Comparison of ENCODE assay signal across 9 mouse cellular contexts in the genomic region with DNA sequence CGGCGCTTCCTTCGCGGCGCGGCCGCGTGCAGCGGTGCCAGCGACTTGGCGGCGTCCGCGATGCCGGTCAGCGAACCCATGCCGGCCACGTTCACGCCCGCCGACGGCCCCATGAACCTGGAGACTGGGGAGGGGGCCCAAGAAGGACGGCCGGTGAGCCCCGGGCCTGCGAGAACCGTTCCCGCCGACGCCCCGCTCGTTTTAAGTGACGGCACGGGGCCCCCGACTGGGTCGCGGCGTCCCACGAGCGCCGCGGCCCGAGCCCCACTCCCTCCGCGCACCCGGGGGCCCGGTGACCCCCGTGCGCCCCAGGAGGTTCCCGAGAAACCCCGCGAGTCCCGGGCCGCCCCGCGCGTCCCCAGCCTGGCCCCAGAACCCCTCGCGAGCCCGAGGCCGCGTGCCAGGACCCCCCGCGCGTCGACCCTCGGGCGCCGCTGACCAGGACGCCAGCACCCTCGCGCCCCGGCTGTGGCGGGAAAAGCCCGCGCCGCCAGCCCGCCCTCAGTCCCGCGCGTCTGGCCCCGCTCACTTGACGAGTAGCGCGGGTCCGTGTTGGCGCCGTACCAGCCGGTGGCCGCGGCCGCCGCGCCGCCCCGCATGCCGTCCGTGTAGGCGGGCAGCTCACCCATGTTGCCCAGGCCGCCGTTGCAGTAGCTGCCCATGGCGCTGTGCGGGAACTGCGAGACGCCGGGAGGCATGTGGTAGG. TPM values are rescaled to one million over a fixed set of nuclear protein-coding genes. Genes with fewer than 3 reads are reported as not detected.
DNase-seq lines count a peak whose midpoint lies in the region; ATAC-seq and TF ChIP-seq lines count a peak whose summit lies in the region.
"Had no signal": no experiment of that assay in that cellular context is flagged by ENCODE, and none has a peak within 500 bp of the region (broad histone marks: within the 10 kb centered on the region; RNA-seq: fewer than 3 reads in every experiment).

No protein-coding gene starts in this region.

- WGBS in heart, embryonic 15.5 days, result 2% methylated on average over 90 of the region's 106 CpGs
- WGBS in limb, embryonic 14.5 days, result 6% methylated on average over 66 of the region's 106 CpGs
- 2% methylated on average over 105 of the region's 106 CpGs for WGBS in stomach, embryonic 16.5 days

- peaks cover 20% of the 10 kb centered on the region for H3K4me1 ChIP-seq in heart, embryonic 15.5 days (replicated peaks)
- H3K4me1 ChIP-seq in limb, embryonic 14.5 days (ENCODE audit: control insufficient read depth, insufficient read depth, low read length), result peaks cover 5% of the 10 kb centered on the region; the same call in 1 of the 2 replicates
- H3K4me1 ChIP-seq in stomach, embryonic 16.5 days (ENCODE audit: control insufficient read depth, insufficient read depth, low read length), result peaks cover 11% of the 10 kb centered on the region

- peak overlapping the region; percentile 84 for H3K4me2 ChIP-seq in heart, embryonic 15.5 days
- peak overlapping the region; percentile 47 for H3K4me2 ChIP-seq in limb, embryonic 14.5 days (replicated peaks; ENCODE audit: low read depth, low read length, severe bottlenecking)
- H3K4me2 ChIP-seq in stomach, embryonic 16.5 days (ENCODE audit: low read depth, low read length), result peak overlapping the region; percentile 59

- H3K36me3 ChIP-seq in heart, embryonic 15.5 days, result no peaks in the 10 kb centered on the region
- H3K36me3 ChIP-seq in limb, embryonic 14.5 days (ENCODE audit: control insufficient read depth, insufficient read depth, low read length), result no peaks in the 10 kb centered on the region
- H3K36me3 ChIP-seq in stomach, embryonic 16.5 days (ENCODE audit: control insufficient read depth, insufficient read depth, low read length), result no peaks in the 10 kb centered on the region

- DNase-seq in cerebellum, adult 11-12 months, result peak; percentile 7
- no peak for DNase-seq in cerebellum, adult 11 months
- DNase-seq in spleen, postnatal 10 days (ENCODE audit: low spot score in 2 of 2), result peak; percentile 8 to 24
- no peak for DNase-seq in spleen, postnatal 36 days (ENCODE audit: low spot score in 2 of 2)
- no peak for DNase-seq in limb, embryonic 14.5 days (ENCODE audit: low spot score)
- no peak for DNase-seq in yolk sac, embryonic 10.5 days (ENCODE audit: low spot score)

- H3K9me3 ChIP-seq in heart, embryonic 15.5 days (replicated peaks), result no peaks in the 10 kb centered on the region
- no peaks in the 10 kb centered on the region for H3K9me3 ChIP-seq in limb, embryonic 14.5 days (ENCODE audit: control insufficient read depth, low read length)
- no peaks in the 10 kb centered on the region for H3K9me3 ChIP-seq in stomach, embryonic 16.5 days (replicated peaks; ENCODE audit: control insufficient read depth, low read length)

- no peak for TF ChIP-seq POLR2A in limb, embryonic 14.5 days (IDR thresholded peaks at IDR 0.05; ENCODE audit: borderline replicate concordance, extremely low read depth, insufficient read depth, insufficient read length)

- no peak overlapping the region for H3K9ac ChIP-seq in heart, embryonic 15.5 days
- H3K9ac ChIP-seq in limb, embryonic 14.5 days (ENCODE audit: low read depth, low read length, severe bottlenecking), result no peak overlapping the region
- no peak overlapping the region for H3K9ac ChIP-seq in stomach, embryonic 16.5 days (ENCODE audit: low read length)

- H3K4me3 ChIP-seq in heart, embryonic 15.5 days, result peak overlapping the region; percentile 45
- peak overlapping the region; percentile 34 for H3K4me3 ChIP-seq in limb, embryonic 14.5 days (replicated peaks; ENCODE audit: low read length)
- peak overlapping the region; percentile 43 for H3K4me3 ChIP-seq in stomach, embryonic 16.5 days (replicated peaks; ENCODE audit: low read length)

- ATAC-seq in heart, embryonic 15.5 days (replicated peaks; ENCODE audit: insufficient number of reproducible peaks, insufficient read depth, low FRiP score, low read depth), result no peak
- no peak for ATAC-seq in limb, embryonic 14.5 days (ENCODE audit: low FRiP score, low read depth)
- 0 out of 2 replicates have a peak, but pooled peaks have one; percentile 40 for ATAC-seq in stomach, embryonic 16.5 days (ENCODE audit: insufficient read depth, low FRiP score)

- H3K27me3 ChIP-seq in heart, embryonic 15.5 days, result peaks cover 79% of the 10 kb centered on the region
- peaks cover 76% of the 10 kb centered on the region for H3K27me3 ChIP-seq in limb, embryonic 14.5 days (ENCODE audit: control insufficient read depth, insufficient read depth, low read length)
- H3K27me3 ChIP-seq in stomach, embryonic 16.5 days (ENCODE audit: control insufficient read depth, insufficient read depth, low read length), result peaks cover 57% of the 10 kb centered on the region

- no peak overlapping the region for H3K27ac ChIP-seq in heart, embryonic 15.5 days
- H3K27ac ChIP-seq in limb, embryonic 14.5 days (replicated peaks; ENCODE audit: low read depth, low read length), result no peak overlapping the region
- no peak overlapping the region for H3K27ac ChIP-seq in stomach, embryonic 16.5 days (ENCODE audit: low read length)

RNA-seq across cellular contexts. Expression of gene Nkx2-4, which starts 0.7 kb away (rescaled TPM):
- polyA plus RNA-seq in heart, embryonic 15.5 days (2015; fragmentation: Nextera tagmentation; extraction: Ambion mirVana), result not detected in 2 replicates
- polyA plus RNA-seq in limb, embryonic 14.5 days (2012; rRNA removed), result not detected in 2 replicates
- polyA plus RNA-seq in limb, embryonic 14.5 days (2014; fragmentation: Nextera tagmentation; extraction: Ambion mirVana), result not detected in 2 replicates
- polyA plus RNA-seq in stomach, embryonic 16.5 days (2015; fragmentation: Nextera tagmentation; extraction: Ambion mirVana), result not detected in 2 replicates
- polyA plus RNA-seq: cortical plate, adult 2 months had no signal

Comparison
In these comparisons a context has a peak if more than half of its experiments do, and no peak if none do; other contexts are left out.
1. DNase-seq: peak in cerebellum, adult 11-12 months (single experiment) and spleen, postnatal 10 days (2 of 2); none in cerebellum, adult 11 months (single experiment), spleen, postnatal 36 days (0 of 2), limb, embryonic 14.5 days (single experiment) and yolk sac, embryonic 10.5 days (single experiment).
2. Peak in every context shown above with its lines, with median percentiles within 50 percentile points of each other: H3K4me2 ChIP-seq and H3K4me3 ChIP-seq.